ENCODE assay signal across 16 mouse cellular contexts in the genomic region with DNA sequence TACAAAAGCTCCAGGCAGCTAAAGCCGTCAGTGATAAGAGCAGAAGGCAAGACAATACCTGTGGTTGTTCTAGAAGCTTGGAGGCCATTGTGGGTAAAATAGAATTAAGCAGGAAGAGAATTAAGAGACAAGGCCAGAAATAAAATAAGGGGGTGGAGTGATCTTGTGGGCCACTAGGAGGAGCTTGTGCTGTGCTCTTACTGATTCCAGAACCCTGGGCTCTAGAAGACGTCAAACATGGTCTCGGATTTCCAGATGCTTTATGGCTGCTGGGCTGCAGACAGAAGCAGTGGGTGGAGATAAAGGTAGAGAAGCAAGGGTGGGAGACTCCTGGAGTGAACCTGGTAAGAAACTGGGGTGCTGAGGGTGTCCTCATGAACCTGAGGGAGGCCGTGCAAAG.
DNase-seq lines count a peak whose midpoint lies in the region; ATAC-seq and TF ChIP-seq lines count a peak whose summit lies in the region.
"Had no signal": no experiment of that assay in that cellular context is flagged by ENCODE, and none has a peak within 500 bp of the region (broad histone marks: within the 10 kb centered on the region; RNA-seq: fewer than 3 reads in every experiment).

No protein-coding gene starts in this region.

- 57% methylated on average over 4 of the region's 4 CpGs for WGBS in liver, embryonic 14.5 days (ENCODE audit: insufficient replicate concordance)
- 55% methylated on average over 4 of the region's 4 CpGs for WGBS in liver, embryonic 12.5 days (ENCODE audit: insufficient replicate concordance)
- WGBS in stomach, embryonic 15.5 days, result 45% methylated on average over 4 of the region's 4 CpGs
- WGBS in midbrain, embryonic 13.5 days, result 69% methylated on average over 4 of the region's 4 CpGs

- DNase-seq in liver, embryonic 14.5 days (ENCODE audit: low read depth in 3 of 3, low spot score in 3 of 3), result no peak
- DNase-seq in Patski (ENCODE audit: low read depth, low spot score), result no peak
- no peak for DNase-seq in right cerebral cortex, postnatal 25 days
- DNase-seq: adrenal gland, postnatal 10 days; cerebellum, postnatal 10 days; kidney, adult 11 months; kidney, postnatal 25 days; left cerebral cortex, postnatal 4 days; liver, embryonic 13.5 days had no signal

- no peaks in the 10 kb centered on the region for H3K36me3 ChIP-seq in liver, embryonic 14.5 days (replicated peaks; ENCODE audit: control insufficient read depth, insufficient read depth, low read depth)
- no peaks in the 10 kb centered on the region for H3K36me3 ChIP-seq in liver, embryonic 12.5 days
- no peaks in the 10 kb centered on the region for H3K36me3 ChIP-seq in E14TG2a.4 (ENCODE audit: insufficient read depth, low read length)
- H3K36me3 ChIP-seq in stomach, embryonic 15.5 days, result no peaks in the 10 kb centered on the region
- 0 out of 2 replicates have a peak, but pooled peaks cover 11% of the 10 kb centered on the region for H3K36me3 ChIP-seq in midbrain, embryonic 13.5 days
- H3K36me3 ChIP-seq: embryonic facial prominence, embryonic 13.5 days; liver, embryonic 13.5 days had no signal

- H3K27me3 ChIP-seq in liver, embryonic 14.5 days (ENCODE audit: control insufficient read depth, insufficient read depth, low read length), result no peaks in the 10 kb centered on the region
- H3K27me3 ChIP-seq in liver, embryonic 12.5 days (replicated peaks), result no peaks in the 10 kb centered on the region
- H3K27me3 ChIP-seq in E14TG2a.4 (ENCODE audit: insufficient read depth, low read length) (no peaks in the 10 kb centered on the region), Patski (no peaks in the 10 kb centered on the region)
- no peaks in the 10 kb centered on the region for H3K27me3 ChIP-seq in stomach, embryonic 15.5 days (replicated peaks)
- H3K27me3 ChIP-seq in midbrain, embryonic 13.5 days, result no peaks in the 10 kb centered on the region
- H3K27me3 ChIP-seq: embryonic facial prominence, embryonic 13.5 days; hindbrain, embryonic 13.5 days; liver, embryonic 13.5 days had no signal

- POLR2A ChIA-PET in Patski (lab: Charles Lee), result no interaction called here

- 0 out of 2 replicates have a peak, but pooled peaks have one; percentile 5 for TF ChIP-seq CTCF in liver, embryonic 14.5 days (IDR thresholded peaks at IDR 0.05; ENCODE audit: low read depth)
- TF ChIP-seq CTCF in E14TG2a.4 (conservative IDR thresholded peaks at IDR 0.05; ENCODE audit: low read length) (peak; percentile 45), Patski (IDR thresholded peaks at IDR 0.05) (peak; percentile 20)

- ATAC-seq in liver, embryonic 14.5 days (ENCODE audit: insufficient read depth), result no peak
- no peak for ATAC-seq in liver, embryonic 12.5 days
- no peak for ATAC-seq in Patski
- peak; percentile 35; the same call in 1 of the 2 replicates for ATAC-seq in stomach, embryonic 15.5 days (ENCODE audit: insufficient read depth, low FRiP score, low read depth)
- no peak for ATAC-seq in midbrain, embryonic 13.5 days
- ATAC-seq: midbrain, embryonic 16.5 days had no signal

- in situ Hi-C loops in Patski (cut with MboI; ENCODE audit: low pct_unique_long_range_greater_than_20kb), result no loop called here

- H3K4me1 ChIP-seq in liver, embryonic 14.5 days (replicated peaks; ENCODE audit: control insufficient read depth in 2 of 2, insufficient read depth in 2 of 2, low read length in 1 of 2), result 0 out of 4 replicates have a peak, but pooled peaks cover 0 to 2% of the 10 kb centered on the region in 2 experiments
- H3K4me1 ChIP-seq in liver, embryonic 12.5 days, result no peaks in the 10 kb centered on the region
- H3K4me1 ChIP-seq in E14TG2a.4 (replicated peaks; ENCODE audit: low read depth, low read length), result peaks cover 12% of the 10 kb centered on the region; the same call in 1 of the 2 replicates
- H3K4me1 ChIP-seq in stomach, embryonic 15.5 days, result no peaks in the 10 kb centered on the region
- H3K4me1 ChIP-seq in midbrain, embryonic 13.5 days (replicated peaks), result no peaks in the 10 kb centered on the region
- H3K4me1 ChIP-seq: embryonic facial prominence, embryonic 13.5 days; liver, embryonic 13.5 days had no signal

- TF ChIP-seq EP300 in liver, embryonic 14.5 days (IDR thresholded peaks at IDR 0.05; ENCODE audit: low read depth), result no peak

- H3K9ac ChIP-seq in liver, embryonic 14.5 days (replicated peaks), result no peak overlapping the region
- H3K9ac ChIP-seq in liver, embryonic 12.5 days, result no peak overlapping the region
- no peak overlapping the region for H3K9ac ChIP-seq in stomach, embryonic 15.5 days
- H3K9ac ChIP-seq in midbrain, embryonic 13.5 days (replicated peaks), result no peak overlapping the region
- H3K9ac ChIP-seq: embryonic facial prominence, embryonic 13.5 days; hindbrain, embryonic 13.5 days; liver, embryonic 13.5 days had no signal

- no peak overlapping the region for H3K27ac ChIP-seq in liver, embryonic 14.5 days
- H3K27ac ChIP-seq in liver, embryonic 12.5 days, result no peak overlapping the region
- H3K27ac ChIP-seq in stomach, embryonic 15.5 days, result no peak overlapping the region
- no peak overlapping the region for H3K27ac ChIP-seq in midbrain, embryonic 13.5 days
- H3K27ac ChIP-seq: embryonic facial prominence, embryonic 13.5 days; hindbrain, embryonic 13.5 days; liver, embryonic 13.5 days had no signal

- H3K4me3 ChIP-seq in liver, embryonic 14.5 days (ENCODE audit: insufficient read depth in 1 of 2, low read depth in 2 of 2, low read length in 2 of 2), result no peak overlapping the region
- H3K4me3 ChIP-seq in liver, embryonic 12.5 days, result no peak overlapping the region
- no peak overlapping the region for H3K4me3 ChIP-seq in E14TG2a.4 (replicated peaks; ENCODE audit: low read length)
- no peak overlapping the region for H3K4me3 ChIP-seq in stomach, embryonic 15.5 days (replicated peaks)
- no peak overlapping the region for H3K4me3 ChIP-seq in midbrain, embryonic 13.5 days (replicated peaks)
- H3K4me3 ChIP-seq: embryonic facial prominence, embryonic 13.5 days; hindbrain, embryonic 13.5 days; liver, embryonic 13.5 days had no signal

- CTCF ChIA-PET in Patski (lab: Charles Lee), result no interaction called here

- no peaks in the 10 kb centered on the region; the same call in 1 of the 2 replicates for H3K9me3 ChIP-seq in liver, embryonic 14.5 days (ENCODE audit: control insufficient read depth, low read length)
- H3K9me3 ChIP-seq in liver, embryonic 12.5 days (replicated peaks), result no peaks in the 10 kb centered on the region
- H3K9me3 ChIP-seq in E14TG2a.4 (ENCODE audit: low read length), result peaks cover 17% of the 10 kb centered on the region
- no peaks in the 10 kb centered on the region for H3K9me3 ChIP-seq in stomach, embryonic 15.5 days
- H3K9me3 ChIP-seq in midbrain, embryonic 13.5 days, result no peaks in the 10 kb centered on the region
- H3K9me3 ChIP-seq: embryonic facial prominence, embryonic 13.5 days; hindbrain, embryonic 13.5 days had no signal

- H3K4me2 ChIP-seq in liver, embryonic 14.5 days (ENCODE audit: low read depth), result no peak overlapping the region
- no peak overlapping the region for H3K4me2 ChIP-seq in liver, embryonic 12.5 days
- H3K4me2 ChIP-seq in stomach, embryonic 15.5 days, result no peak overlapping the region
- H3K4me2 ChIP-seq in midbrain, embryonic 13.5 days (replicated peaks), result no peak overlapping the region
- H3K4me2 ChIP-seq: embryonic facial prominence, embryonic 13.5 days; hindbrain, embryonic 13.5 days; liver, embryonic 13.5 days had no signal
